In genomic region chr8:79028541-79029395, GRCm38 (mm10) we compare ENCODE assay signal across 8 mouse cellular contexts. TPM values are rescaled to one million over a fixed set of nuclear protein-coding genes. Genes with fewer than 3 reads are reported as not detected.
DNase-seq lines count a peak whose midpoint lies in the region; ATAC-seq and TF ChIP-seq lines count a peak whose summit lies in the region.

No protein-coding gene starts in this region.

- in situ Hi-C loops in ES-E14 (cut with MboI; ENCODE audit: low sequenced_read_pairs in 2 of 2, unreplicated experiment in 2 of 2) = no loop called here

- peak overlapping the region; percentile 97 for H3K9ac ChIP-seq in ES-E14 (ENCODE audit: insufficient read depth, low read depth, low read length, poor library complexity, severe bottlenecking)
- H3K9ac ChIP-seq in forebrain, embryonic 16.5 days (replicated peaks; ENCODE audit: low read depth, low read length) = peak overlapping the region; percentile 94

- DNase-seq in ES-E14 (ENCODE audit: low read depth, low spot score) = no peak
- peak; percentile 67 for DNase-seq in hindbrain, embryonic 10.5 days (ENCODE audit: low spot score)
- peak; percentile 49 to 57 for DNase-seq in layer of hippocampus, postnatal 10 days (ENCODE audit: low spot score in 2 of 2)
- peak; percentile 30 for DNase-seq in lung, postnatal 25 days (ENCODE audit: low spot score)
- peak; percentile 40 to 48 for DNase-seq in right cerebral cortex, adult 2 months (ENCODE audit: low spot score in 2 of 2)
- peak; percentile 36 for DNase-seq in urinary bladder, postnatal 25 days (ENCODE audit: low spot score)

- H3K9me3 ChIP-seq in ES-E14 (ENCODE audit: control insufficient read depth, insufficient read depth, low read depth, low read length) = no peaks in the 10 kb centered on the region
- H3K9me3 ChIP-seq in forebrain, embryonic 16.5 days (ENCODE audit: control insufficient read depth, low read length) = no peaks in the 10 kb centered on the region
- H3K9me3 ChIP-seq in hindbrain, embryonic 10.5 days = 0 out of 2 replicates have a peak, but pooled peaks cover 2% of the 10 kb centered on the region

- H3K4me1 ChIP-seq in ES-E14 (ENCODE audit: control insufficient read depth in 2 of 2, insufficient read depth in 2 of 2, low read length in 2 of 2, poor library complexity in 1 of 2) = peaks cover 14 to 18% of the 10 kb centered on the region in 2 experiments
- no peaks in the 10 kb centered on the region for H3K4me1 ChIP-seq in brown adipose tissue, adult 24 weeks (ENCODE audit: control insufficient read depth, insufficient read depth, insufficient read length, low read length)
- H3K4me1 ChIP-seq in forebrain, embryonic 16.5 days (replicated peaks; ENCODE audit: control insufficient read depth, insufficient read depth, low read length) = peaks cover 24% of the 10 kb centered on the region
- peaks cover 38% of the 10 kb centered on the region for H3K4me1 ChIP-seq in hindbrain, embryonic 10.5 days (replicated peaks)

- H3K36me3 ChIP-seq in ES-E14 (ENCODE audit: control insufficient read depth, insufficient read depth, low read length, poor library complexity, severe bottlenecking) = no peaks in the 10 kb centered on the region
- H3K36me3 ChIP-seq in forebrain, embryonic 16.5 days (ENCODE audit: control insufficient read depth, insufficient read depth) = no peaks in the 10 kb centered on the region
- no peaks in the 10 kb centered on the region for H3K36me3 ChIP-seq in hindbrain, embryonic 10.5 days

- H3K4me3 ChIP-seq in ES-E14 (ENCODE audit: insufficient read depth in 1 of 2, low read depth in 1 of 2, low read length in 2 of 2, poor library complexity in 1 of 2, severe bottlenecking in 1 of 2) = peak overlapping the region; percentile 72 to 97
- peak overlapping the region; percentile 90 for H3K4me3 ChIP-seq in brown adipose tissue, adult 24 weeks (ENCODE audit: insufficient read depth, low read depth, low read length)
- peak overlapping the region; percentile 60 for H3K4me3 ChIP-seq in forebrain, embryonic 16.5 days (replicated peaks; ENCODE audit: low read length)
- H3K4me3 ChIP-seq in hindbrain, embryonic 10.5 days = peak overlapping the region; percentile 96

- ATAC-seq in forebrain, embryonic 16.5 days = peak; percentile 12

- peak overlapping the region; percentile 84 for H3K4me2 ChIP-seq in forebrain, embryonic 16.5 days (ENCODE audit: low read length)

- under 1% methylated on average over 48 of the region's 56 CpGs for WGBS in forebrain, embryonic 16.5 days
- WGBS in hindbrain, embryonic 10.5 days = under 1% methylated on average over 56 of the region's 56 CpGs

- peak overlapping the region; percentile 96 for H3K27ac ChIP-seq in ES-E14 (ENCODE audit: insufficient read depth, low read depth, low read length, poor library complexity, severe bottlenecking)
- H3K27ac ChIP-seq in brown adipose tissue, adult 24 weeks (replicated peaks; ENCODE audit: low read depth, low read length) = peak overlapping the region; percentile 97
- peak overlapping the region; percentile 95 for H3K27ac ChIP-seq in forebrain, embryonic 16.5 days (ENCODE audit: low read length)
- H3K27ac ChIP-seq in hindbrain, embryonic 10.5 days = peak overlapping the region; percentile 100

- no peaks in the 10 kb centered on the region for H3K27me3 ChIP-seq in forebrain, embryonic 16.5 days (replicated peaks; ENCODE audit: control insufficient read depth, insufficient read depth, low read length)
- H3K27me3 ChIP-seq in hindbrain, embryonic 10.5 days (ENCODE audit: insufficient read depth, poor library complexity, severe bottlenecking) = no peaks in the 10 kb centered on the region; the same call in 1 of the 2 replicates

TF ChIP-seq in ES-E14, 5 proteins besides CTCF, POLR2A, EP300 and RAD21:
- TF ChIP-seq CHD2 (IDR thresholded peaks at IDR 0.05; ENCODE audit: low read depth, low read length) (no peak), ZNF384 (IDR thresholded peaks at IDR 0.05; ENCODE audit: low read depth, low read length) (no peak), HCFC1 (IDR thresholded peaks at IDR 0.05; ENCODE audit: borderline replicate concordance, insufficient read depth, low read length) (no peak), MAFK (IDR thresholded peaks at IDR 0.05; ENCODE audit: insufficient read depth, low read depth, low read length) (no peak), ZC3H11A (IDR thresholded peaks at IDR 0.05; ENCODE audit: borderline replicate concordance, low read depth, low read length) (no peak)

RNA-seq across cellular contexts. Expression of gene Zfp827, which starts 0.5 kb away (rescaled TPM):
- 5.8 and 6.3 TPM in 2 replicates for total RNA-seq in ES-E14 (2012; rRNA removed)
- 3.6 and 5.0 TPM in 2 replicates for polyA plus RNA-seq in brown adipose tissue, adult 24 weeks (2012; ENCODE audit: insufficient read depth, insufficient read length, missing spikeins)
- 12.1 and 12.6 TPM in 2 replicates for polyA plus RNA-seq in forebrain, embryonic 16.5 days (2015; fragmentation: Nextera tagmentation; extraction: Ambion mirVana)
- 4.7 and 6.2 TPM in 2 replicates for polyA plus RNA-seq in hindbrain, embryonic 10.5 days (2016; fragmentation: Nextera tagmentation; extraction: Ambion mirVana)
- 10 to 100 TPM; 23.2 to 24.2 TPM for total RNA-seq in layer of hippocampus, postnatal 10 days (2021)
